In the genomic region with DNA sequence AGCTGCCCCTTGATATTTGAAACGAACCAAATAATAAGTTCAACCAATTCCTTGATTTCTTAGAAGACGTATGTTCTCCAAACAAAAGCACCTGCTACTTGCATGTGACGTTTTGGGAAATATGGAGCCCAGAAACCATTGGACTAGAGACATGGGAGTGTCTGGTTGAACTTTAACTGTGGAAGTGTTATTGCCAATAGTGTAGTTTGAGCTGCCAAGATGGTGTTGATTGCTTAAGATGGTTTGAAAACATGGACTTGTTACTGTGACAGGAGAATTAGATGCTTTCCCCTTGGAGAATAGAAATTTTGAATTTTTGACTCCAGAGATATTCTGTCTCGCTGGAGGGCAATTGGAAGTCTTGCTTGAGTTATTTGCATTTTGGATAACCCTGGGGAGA, we compare ENCODE assay signal across 24 mouse cellular contexts. TPM values are rescaled to one million over a fixed set of nuclear protein-coding genes. Genes with fewer than 3 reads are reported as not detected.
"Had no signal": no experiment of that assay in that cellular context is flagged by ENCODE, and none has a peak within 500 bp of the region (broad histone marks: within the 10 kb centered on the region; RNA-seq: fewer than 3 reads in every experiment).

No protein-coding gene starts in this region.

- H3K9ac ChIP-seq: limb, embryonic 12.5 days; limb, embryonic 15.5 days; liver, embryonic 14.5 days; lung, embryonic 15.5 days; midbrain, embryonic 12.5 days; midbrain, embryonic 15.5 days; neural tube, embryonic 12.5 days; neural tube, embryonic 15.5 days had no signal

- H3K4me1 ChIP-seq: limb, embryonic 12.5 days; limb, embryonic 15.5 days; lung, embryonic 15.5 days; megakaryocyte, embryonic 14.5 days; midbrain, embryonic 12.5 days; midbrain, embryonic 15.5 days; neural tube, embryonic 12.5 days; neural tube, embryonic 15.5 days had no signal

- H3K9me3 ChIP-seq: limb, embryonic 12.5 days; limb, embryonic 15.5 days; lung, embryonic 15.5 days; midbrain, embryonic 12.5 days; neural tube, embryonic 12.5 days; neural tube, embryonic 15.5 days had no signal

- H3K4me2 ChIP-seq: limb, embryonic 12.5 days; limb, embryonic 15.5 days; lung, embryonic 15.5 days; midbrain, embryonic 12.5 days; midbrain, embryonic 15.5 days; neural tube, embryonic 12.5 days; neural tube, embryonic 15.5 days had no signal

- DNase-seq: kidney, postnatal 25 days; left cerebral cortex, postnatal 4 days; lung, adult 18-20 months; lung, postnatal 10 days; lung, postnatal 36 days; right cerebral cortex, adult 18-20 months; right cerebral cortex, postnatal 14 days; right cerebral cortex, postnatal 4 days; thymus, adult 2 months; thymus, postnatal 14 days; thymus, postnatal 4 days had no signal

- H3K4me3 ChIP-seq: limb, embryonic 12.5 days; limb, embryonic 15.5 days; lung, embryonic 15.5 days; megakaryocyte, embryonic 14.5 days; midbrain, embryonic 12.5 days; midbrain, embryonic 15.5 days; neural tube, embryonic 12.5 days; neural tube, embryonic 15.5 days had no signal

- ATAC-seq: intestine, postnatal 0 days; midbrain, embryonic 15.5 days had no signal

- H3K27ac ChIP-seq: limb, embryonic 12.5 days; limb, embryonic 15.5 days; liver, embryonic 14.5 days; lung, embryonic 15.5 days; midbrain, embryonic 12.5 days; midbrain, embryonic 15.5 days; neural tube, embryonic 12.5 days; neural tube, embryonic 15.5 days; stomach, postnatal 0 days had no signal

- H3K36me3 ChIP-seq: limb, embryonic 12.5 days; limb, embryonic 15.5 days; lung, embryonic 15.5 days; midbrain, embryonic 12.5 days; midbrain, embryonic 15.5 days; neural tube, embryonic 12.5 days; neural tube, embryonic 15.5 days had no signal

- H3K27me3 ChIP-seq: limb, embryonic 12.5 days; limb, embryonic 15.5 days; lung, embryonic 15.5 days; megakaryocyte, embryonic 14.5 days; midbrain, embryonic 12.5 days; midbrain, embryonic 15.5 days; neural tube, embryonic 12.5 days; neural tube, embryonic 15.5 days had no signal

RNA-seq across cellular contexts. Expression of a gene that starts 50.9 kb away (rescaled TPM):
- total RNA-seq: layer of hippocampus, adult 8-10 months; layer of hippocampus, postnatal 10 days; left cerebral cortex, postnatal 4 days had no signal
- polyA plus RNA-seq: limb, embryonic 12.5 days; limb, embryonic 15.5 days; midbrain, embryonic 12.5 days; midbrain, embryonic 15.5 days; neural tube, embryonic 15.5 days had no signal
